Mouse (Mus musculus) lung, postnatal 0 days (tissue): ENCODE data around the gene Hist1h4d. TPM values are rescaled to one million over a fixed set of nuclear protein-coding genes. Genes with fewer than 3 reads are reported as not detected.
A peak's percentile ranks its signal among the peaks of the same experiment; 100 is the strongest.
"Not testable (repeated sequence)": the region's sequence is repeated elsewhere in the genome, so short reads cannot be mapped to it uniquely, and the experiment has no call there.

ENCODE experiments used
- ATAC-seq: fragments of 200-750 bp; cut with Nextera tagmentation; 2 replicates; pipeline ENCODE4 v1.8.0; 2017; ENCODE audit warnings: moderate library complexity
- DNase-seq: peaks from one replicate; pipeline ENCODE4 v3.0.0-alpha.2; 2016; ENCODE audit warnings: low spot score
- H3K27ac ChIP-seq: fragments of 300-500 bp; sonication (generic); 2 replicates; pipeline ENCODE4 v1.5.1; 2014; ENCODE audit warnings: antibody characterized with exemption, mild to moderate bottlenecking, low read length, mixed read lengths
- H3K27me3 ChIP-seq: fragments of 300-500 bp; sonication (generic); replicated peaks from 2 replicates; pipeline ENCODE4 v1.6.1; 2014; ENCODE audit warnings: low read length, mixed read lengths; ENCODE audit not compliant: insufficient read depth
- H3K36me3 ChIP-seq: fragments of 300-500 bp; sonication (generic); 2 replicates; pipeline ENCODE4 v1.6.1; 2014; ENCODE audit warnings: low read length, mixed read lengths; ENCODE audit not compliant: insufficient read depth
- H3K4me1 ChIP-seq: fragments of 300-500 bp; sonication (generic); 2 replicates; pipeline ENCODE4 v1.6.1; 2014; ENCODE audit warnings: antibody characterized with exemption, low read depth, low read length, mixed read lengths; ENCODE audit not compliant: insufficient read depth
- H3K4me2 ChIP-seq: fragments of 300-500 bp; sonication (generic); replicated peaks from 2 replicates; pipeline ENCODE4 v1.6.1; 2014; ENCODE audit warnings: low read depth, mild to moderate bottlenecking, low read length, moderate library complexity, mixed read lengths
- H3K4me3 ChIP-seq: fragments of 300-500 bp; sonication (generic); 2 replicates; pipeline ENCODE4 v1.5.1; 2014; ENCODE audit warnings: low read depth, low read length
- H3K9ac ChIP-seq: fragments of 300-500 bp; sonication (generic); replicated peaks from 2 replicates; pipeline ENCODE4 v1.6.1; 2014; ENCODE audit warnings: low read depth, mild to moderate bottlenecking
- H3K9me3 ChIP-seq: fragments of 300-500 bp; sonication (generic); 2 replicates; pipeline ENCODE4 v1.6.1; 2016; ENCODE audit warnings: low read length, mixed read lengths
- CTCF ChIP-seq: IDR thresholded peaks from 2 replicates; pipeline ENCODE4 v1.5.1; 2016; ENCODE audit warnings: antibody characterized with exemption, mild to moderate bottlenecking
- EP300 ChIP-seq: IDR thresholded peaks from 2 replicates; pipeline ENCODE4 v1.6.1; 2016; ENCODE audit warnings: antibody characterized with exemption, mild to moderate bottlenecking, control low read depth
- WGBS: fragments of 180-500 bp; shearing (Covaris S2); extraction: QIAGEN DNeasy Blood & Tissue Kit; methylation state at CpG from one replicate; pipeline ENCODE4 v1.1.7; 2014; 5-methylcytosine and 5-hydroxymethylcytosine counted together
- polyA plus RNA-seq: library from polyadenylated mRNA; unstranded; fragments of >200 nt; fragmentation: Nextera tagmentation; extraction: Ambion mirVana; gene quantifications from 2 replicates; pipeline ENCODE4 v1.2.1, GENCODE M21; 2015

Hist1h4d gene
- polyA plus RNA-seq, 1 experiment from 2014 or later: 31.4 TPM

- Histone ChIP-seq H3K4me3 (peak within 1 kb of the TSS; percentile 35; the same call in 1 of the 2 replicates), H3K9ac (peak within 1 kb of the TSS; percentile 27; the same call in 1 of the 2 replicates), H3K4me2 (peak within 1 kb of the TSS; percentile 64), H3K27ac (peak within 1 kb of the TSS; percentile 75; the same call in 1 of the 2 replicates), H3K4me1 (peaks cover 11% of the 10 kb centered on the region; the same call in 1 of the 2 replicates)
- under 1% methylated on average over 17 of the region's 42 CpGs for WGBS
- DNase-seq: peak; percentile 99
- TF ChIP-seq EP300: peak; percentile 90
- H3K36me3 ChIP-seq, H3K27me3 ChIP-seq, H3K9me3 ChIP-seq: not testable (repeated sequence)
- peak; percentile 88 for ATAC-seq
Measured at GRCm38 (mm10) chr13:23573898-23574524, 7.4 kb upstream of the Hist1h4d start, which contains the start of the genes Hist1h2bf and Hist1h2ad. TSS of gene Hist1h2bf (minus strand) at chr13:23574196. TSS of gene Hist1h2ad (plus strand) at chr13:23574381.

- 0% methylated on average over 5 of the region's 39 CpGs for WGBS
- ATAC-seq: peak; percentile 3
- H3K9ac ChIP-seq: not testable (repeated sequence)
Measured at GRCm38 (mm10) chr13:23574546-23575170, 6.7 kb upstream of the Hist1h4d start.

GRCm38 (mm10) chr13:23575271-23575851 lies 6.0 kb upstream of the Hist1h4d start, which contains the start of gene Hist1h3d:
TSS of gene Hist1h3d (plus strand) at chr13:23575763.
- under 1% methylated on average over 18 of the region's 18 CpGs for whole genome bisulfite sequencing
- Histone ChIP-seq H3K4me2 (peak within 1 kb of the TSS; percentile 57), H3K9me3 (no peaks in the 10 kb centered on the region), H3K4me1 (peaks cover 11% of the 10 kb centered on the region; the same call in 1 of the 2 replicates), H3K36me3 (no peaks in the 10 kb centered on the region), H3K27me3 (no peaks in the 10 kb centered on the region), H3K9ac (no peak within 1 kb of the TSS), H3K27ac (peak within 1 kb of the TSS; percentile 76), H3K4me3 (peak within 1 kb of the TSS; percentile 35)
- DNase-seq: peak; percentile 96
- TF ChIP-seq CTCF: no peak
- TF ChIP-seq EP300: no peak
- peak; percentile 55 for ATAC-seq

More at GRCm38 (mm10) chr13:23574546-23575170, 6.7 kb upstream of the Hist1h4d start:
- peak overlapping the region; percentile 64 for H3K4me2 ChIP-seq
- not testable (repeated sequence) for H3K36me3 ChIP-seq, H3K9me3 ChIP-seq, H3K27me3 ChIP-seq
- H3K4me3 ChIP-seq: 0 out of 2 replicates have a peak overlapping the region, but pooled peaks have one; percentile 15
- H3K27ac ChIP-seq: peak overlapping the region; percentile 75; the same call in 1 of the 2 replicates
- DNase-seq: peak; percentile 36
- H3K4me1 ChIP-seq: peaks cover 11% of the 10 kb centered on the region; the same call in 1 of the 2 replicates

GRCm38 (mm10) chr13:23575864-23576313 lies 5.5 kb upstream of the Hist1h4d start:
- Histone ChIP-seq H3K4me3 (peak overlapping the region; percentile 35), H3K4me2 (peak overlapping the region; percentile 57), H3K4me1 (peaks cover 11% of the 10 kb centered on the region; the same call in 1 of the 2 replicates), H3K27ac (peak overlapping the region; percentile 76)
- not testable (repeated sequence) for DNase-seq, H3K36me3 ChIP-seq, H3K9me3 ChIP-seq, H3K27me3 ChIP-seq, H3K9ac ChIP-seq, ATAC-seq
- WGBS: 0% methylated on average over 8 of the region's 40 CpGs

- H3K4me3 ChIP-seq: peak overlapping the region; percentile 35
- no peaks in the 10 kb centered on the region for H3K9me3 ChIP-seq
- no peaks in the 10 kb centered on the region for H3K27me3 ChIP-seq
- TF ChIP-seq CTCF (no peak), EP300 (no peak)
- no peak for ATAC-seq
- H3K9ac ChIP-seq: no peak overlapping the region
- H3K4me2 ChIP-seq: peak overlapping the region; percentile 57
- 6% methylated on average over 7 of the region's 7 CpGs for WGBS
- H3K4me1 ChIP-seq: peaks cover 11% of the 10 kb centered on the region; the same call in 1 of the 2 replicates
- H3K27ac ChIP-seq: no peak overlapping the region
- H3K36me3 ChIP-seq: no peaks in the 10 kb centered on the region
- peak; percentile 24 for DNase-seq
Measured at GRCm38 (mm10) chr13:23576351-23576881, 5.0 kb upstream of the Hist1h4d start.
